Mouse (Mus musculus) frontal cortex, adult 2 months (tissue): Measurements from ENCODE around the gene Slc16a2. TPM values are rescaled to one million over a fixed set of nuclear protein-coding genes. Genes with fewer than 3 reads are reported as not detected.

Experiments used
- DNase-seq, 2 experiments: peaks; one replicate each; pipeline ENCODE4 v3.0.0; 2022; ENCODE audit warnings: low spot score in 1 of 2; ENCODE audit errors: extremely low spot score in 1 of 2
- polyA plus RNA-seq: library from polyadenylated mRNA; depleted of rRNA; stranded (reverse); fragments of >200 nt; gene quantifications from 2 replicates; pipeline ENCODE4 v1.2.3, GENCODE M21; 2012

Gene Slc16a2
- polyA plus RNA-seq, 1 experiment: 29.7 TPM

- DNase-seq: peak in 1 of 2 experiments; percentile 34
These were observed 80.3 kb downstream of the Slc16a2 start for GRCm38 (mm10) chrX:103741215-103742056.

- DNase-seq: no peak
These were observed 87.7 kb downstream of the Slc16a2 start for GRCm38 (mm10) chrX:103734041-103734625.

DNA sequence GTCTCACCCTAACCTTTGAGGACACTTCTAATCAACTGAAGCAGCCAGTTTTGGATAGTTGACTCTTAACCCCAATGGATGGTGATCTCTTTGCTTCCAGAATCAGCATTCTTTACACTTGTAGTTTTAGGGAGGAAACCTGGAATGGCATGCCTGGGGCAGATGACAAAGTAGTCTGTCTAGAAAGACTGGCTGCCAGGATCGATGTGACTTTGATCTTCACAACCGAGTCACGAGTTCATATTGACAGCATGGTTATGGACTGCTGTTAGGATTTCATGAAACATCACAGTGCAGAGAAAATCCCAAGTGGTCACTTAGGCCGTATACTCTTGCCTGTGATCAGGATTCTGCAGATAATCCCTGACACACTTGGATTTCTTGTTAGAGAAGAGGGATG, 88.7 kb downstream of the Slc16a2 start:
- no peak for DNase-seq

GRCm38 (mm10) chrX:103732033-103732703, 89.6 kb downstream of the Slc16a2 start:
- no peak for DNase-seq

- DNase-seq: no peak
These were observed 99.3 kb downstream of the Slc16a2 start for GRCm38 (mm10) chrX:103722437-103722836.

- no peak for DNase-seq
These were observed 102.1 kb downstream of the Slc16a2 start for GRCm38 (mm10) chrX:103719618-103720185.

DNA sequence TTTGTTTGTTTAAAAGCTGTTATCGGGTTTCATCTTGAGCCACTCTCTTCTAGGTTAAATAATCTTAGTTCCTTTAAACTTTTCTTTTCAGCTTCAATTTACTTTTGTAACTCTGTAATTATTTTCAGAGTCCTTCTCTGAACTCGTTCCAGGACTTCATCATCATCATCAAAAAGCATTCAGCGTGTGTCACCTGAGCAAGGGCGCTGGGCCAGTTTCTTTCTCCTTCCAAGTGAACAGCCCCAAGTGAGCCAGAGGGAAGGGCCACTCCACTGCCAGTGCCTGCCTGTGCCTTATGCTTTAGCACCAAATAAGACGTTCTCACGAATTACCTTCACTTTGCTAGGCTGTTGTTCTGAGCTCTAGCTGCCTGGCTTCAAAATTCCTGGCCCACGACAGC, 108.9 kb downstream of the Slc16a2 start:
- no peak for DNase-seq

GRCm38 (mm10) chrX:103709671-103710070, 112.1 kb downstream of the Slc16a2 start:
- DNase-seq: no peak

DNA sequence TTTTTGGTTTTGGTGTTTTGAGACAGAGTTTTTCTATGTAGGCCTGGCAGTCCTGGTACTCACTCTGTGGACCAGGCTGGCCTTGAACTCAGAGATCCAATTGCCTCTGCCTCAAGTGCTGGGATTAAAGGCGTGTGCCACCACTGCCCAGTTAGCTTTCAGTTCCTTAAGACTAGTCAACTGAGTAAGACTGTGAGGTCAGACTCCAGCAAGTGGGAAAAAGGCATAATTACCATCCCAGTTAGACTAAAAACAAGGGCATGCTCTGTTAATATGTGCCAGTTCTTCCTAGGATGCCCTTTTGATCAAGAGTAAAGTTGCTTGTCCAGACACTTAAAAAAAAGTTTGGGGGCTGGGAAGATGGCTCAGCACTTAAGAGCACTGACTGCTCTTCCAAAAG, 113.2 kb downstream of the Slc16a2 start:
- DNase-seq: no peak

- no peak for DNase-seq
These were observed 117.2 kb downstream of the Slc16a2 start for GRCm38 (mm10) chrX:103704611-103705010.

GRCm38 (mm10) chrX:103704024-103704423, 117.8 kb downstream of the Slc16a2 start:
- DNase-seq: peak in 1 of 2 experiments; percentile 26

DNA sequence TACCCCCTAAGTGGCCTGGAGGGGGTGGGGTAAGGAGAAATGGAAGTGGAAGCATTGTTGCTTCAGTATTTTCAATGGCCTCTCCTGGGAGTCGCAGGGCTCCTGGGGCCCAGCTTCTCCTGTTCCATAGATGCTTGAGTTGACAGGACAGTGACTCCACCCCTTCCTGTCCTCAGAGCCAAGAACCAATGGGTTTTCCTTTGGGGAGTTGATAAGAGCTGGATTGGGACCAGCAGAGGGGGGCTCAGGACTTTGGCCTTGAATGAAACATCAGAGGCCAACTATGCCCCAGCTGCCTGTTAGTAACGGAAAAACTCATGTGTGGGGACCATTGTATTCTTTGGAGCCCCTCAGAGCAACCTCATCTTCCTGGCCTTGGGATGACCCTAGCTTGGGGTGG, 124.0 kb downstream of the Slc16a2 start:
- DNase-seq: no peak

DNA sequence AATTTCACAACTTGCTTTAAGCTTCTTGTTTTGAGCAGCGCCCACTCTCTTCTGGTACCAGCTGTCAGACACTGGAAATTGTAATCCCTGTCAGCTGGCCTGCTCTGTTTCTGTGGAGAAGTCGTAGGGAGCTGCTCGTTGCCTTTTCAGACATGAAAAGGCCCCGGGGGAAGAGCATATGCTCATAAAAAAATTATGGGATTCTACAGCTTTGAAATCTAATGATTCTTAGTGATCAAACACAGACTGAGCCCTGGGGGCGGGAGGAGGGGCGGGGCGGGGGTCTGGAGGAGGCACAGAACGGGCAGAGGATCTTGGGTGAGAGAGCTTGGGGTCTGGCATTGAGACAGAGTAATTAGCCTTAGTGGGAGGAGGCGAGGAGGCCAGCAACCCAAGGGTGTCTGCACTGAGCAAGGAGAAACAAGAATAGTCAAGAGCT, 125.7 kb downstream of the Slc16a2 start:
- DNase-seq: peak; percentile 23 to 62

DNA sequence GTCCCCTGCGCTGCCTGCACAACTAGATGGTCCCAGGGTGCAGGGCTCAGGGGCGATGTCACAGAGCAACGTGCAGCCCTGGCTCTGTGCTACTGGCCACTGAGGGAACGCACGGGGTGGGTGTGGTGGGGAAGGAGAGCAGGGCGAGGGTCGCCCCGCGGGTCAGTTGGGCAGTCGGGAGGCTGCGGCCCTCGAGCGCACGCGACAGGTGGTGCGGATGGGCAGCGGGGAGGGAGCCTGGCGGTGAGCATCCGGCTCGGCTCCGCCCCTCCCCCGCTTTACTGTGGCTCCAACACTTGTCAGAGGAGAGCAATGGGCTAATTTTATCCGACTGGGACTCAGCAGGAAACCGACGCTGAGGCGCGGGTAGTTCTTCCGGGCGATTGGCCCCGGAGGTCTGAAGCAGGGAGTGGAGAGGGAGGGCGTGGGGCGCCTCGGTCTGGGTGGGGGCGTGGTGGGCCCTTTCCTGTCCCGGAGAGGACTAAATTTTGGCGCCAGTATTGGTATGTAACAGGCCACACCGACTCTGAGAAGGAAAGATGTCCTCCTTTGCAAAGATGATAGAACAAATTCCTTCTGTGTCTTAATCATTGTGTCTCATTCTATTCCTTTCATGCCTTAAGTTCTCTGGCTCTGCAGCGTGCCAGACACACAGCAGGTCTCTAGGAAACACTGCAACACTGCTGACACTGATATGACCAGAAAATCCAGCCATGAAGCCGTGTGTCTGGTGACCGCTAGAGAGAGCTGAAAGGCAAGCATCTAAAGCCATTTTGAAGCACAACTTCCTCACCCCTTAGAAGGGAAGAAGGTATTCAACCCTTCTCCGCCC, 126.4 kb downstream of the Slc16a2 start:
- peak; percentile 28 to 69 for DNase-seq

GRCm38 (mm10) chrX:103694787-103695164, 127.0 kb downstream of the Slc16a2 start:
- peak in 1 of 2 experiments; percentile 11 for DNase-seq

DNA sequence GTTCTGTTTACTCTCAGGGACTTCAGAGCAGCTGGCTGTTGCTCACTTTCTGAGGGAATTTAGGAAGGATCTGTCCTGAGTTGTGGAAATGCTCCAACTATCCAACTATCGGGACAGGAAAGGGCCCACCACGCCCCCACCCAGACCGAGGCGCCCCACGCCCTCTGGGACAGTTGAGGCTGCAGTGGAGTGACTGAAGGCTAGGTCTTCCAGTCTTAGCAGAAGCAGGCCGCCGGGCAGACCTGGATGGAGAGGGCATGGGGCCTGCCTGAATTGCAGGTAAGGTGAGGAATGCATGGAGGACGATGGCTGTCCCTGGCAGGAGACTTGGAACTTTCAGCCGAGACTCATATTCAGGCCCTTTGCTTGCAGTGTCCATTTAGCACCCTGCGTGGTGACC, 127.4 kb downstream of the Slc16a2 start:
- no peak for DNase-seq

- no peak for DNase-seq
These were observed 128.9 kb downstream of the Slc16a2 start for GRCm38 (mm10) chrX:103692916-103693315.

DNA sequence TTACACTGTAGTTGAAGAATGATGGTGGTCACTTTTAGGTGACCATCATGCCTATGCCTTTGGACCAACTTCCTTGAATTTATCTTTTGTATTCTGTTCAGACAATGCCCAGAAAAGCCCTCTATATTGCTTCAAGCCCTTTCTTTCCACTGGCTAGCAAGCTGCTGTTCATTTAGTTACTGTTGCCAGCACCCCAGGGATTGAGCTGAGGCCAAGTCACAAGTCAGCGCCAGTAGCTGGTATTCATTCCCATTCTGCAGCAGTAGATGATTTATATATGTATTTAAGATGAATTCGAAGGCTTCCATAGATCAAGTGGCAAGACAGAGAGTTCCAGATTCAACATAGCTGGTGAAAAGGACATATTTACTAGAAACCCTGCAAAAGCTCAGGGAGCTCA, 133.2 kb downstream of the Slc16a2 start:
- no peak for DNase-seq

GRCm38 (mm10) chrX:103674674-103675073, 147.1 kb downstream of the Slc16a2 start:
- peak in 1 of 2 experiments; percentile 38 for DNase-seq

DNA sequence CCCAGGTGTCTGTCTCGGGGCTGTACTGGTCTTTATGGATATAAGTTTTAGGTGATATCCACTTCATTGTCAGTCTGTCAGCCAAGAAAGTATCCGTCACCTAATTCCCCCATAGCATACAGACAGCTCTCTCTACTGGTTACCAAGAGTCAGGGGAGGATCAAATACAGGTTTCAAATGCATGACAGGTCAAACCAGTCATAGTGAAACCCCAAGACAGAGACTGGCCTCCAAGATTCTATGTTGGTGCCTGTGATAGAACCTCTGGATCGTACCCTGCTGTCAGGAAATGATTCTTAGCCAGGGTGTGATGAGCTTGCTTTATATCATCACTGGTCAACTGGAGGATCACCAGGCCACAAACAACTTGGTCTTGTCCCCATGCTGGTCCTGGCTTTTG, 148.0 kb downstream of the Slc16a2 start:
- DNase-seq: no peak
